Mouse (Mus musculus): ENCODE measurements around the gene Klf9. TPM values are rescaled to one million over a fixed set of nuclear protein-coding genes. Genes with fewer than 3 reads are reported as not detected.

Gene Klf9
- polyA plus RNA-seq, 1 experiment, result 6.3 TPM

DNA sequence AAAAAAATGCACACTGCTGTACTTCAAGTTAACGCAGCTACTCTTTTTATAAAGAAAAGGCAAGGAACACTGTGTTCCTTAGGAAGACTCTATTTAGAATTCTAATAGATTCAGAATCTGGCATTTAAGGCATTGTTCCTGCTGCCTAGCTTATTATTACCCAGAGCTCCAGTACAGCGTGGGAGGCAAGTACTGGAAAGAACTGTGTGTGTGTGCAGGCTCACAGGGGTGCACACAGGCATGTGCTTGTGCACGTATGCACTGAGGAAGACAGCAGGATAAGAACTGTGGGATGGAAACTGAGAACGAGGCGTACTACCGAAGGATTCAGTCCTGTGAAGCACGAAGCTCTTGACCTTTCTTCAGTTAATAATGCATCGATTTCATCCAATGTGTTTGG lies 73.3 kb downstream of the Klf9 start:
- WGBS, result 96% methylated on average over 8 of the region's 8 CpGs

More for the DNA sequence above, 73.3 kb downstream of the Klf9 start:
- Histone ChIP-seq H3K4me1 (ENCODE audit: control insufficient read depth, insufficient read depth, insufficient read length) (no peaks in the 10 kb centered on the region), H3K36me3 (ENCODE audit: control insufficient read depth, insufficient read depth, low read length) (peaks cover 13% of the 10 kb centered on the region), H3K27ac (ENCODE audit: insufficient read depth, low read length) (no peak overlapping the region), H3K27me3 (ENCODE audit: control insufficient read depth, insufficient read depth, low read length) (no peaks in the 10 kb centered on the region), H3K4me3 (ENCODE audit: extremely low read depth, insufficient read depth, insufficient read length) (no peak overlapping the region)
- DNase-seq (ENCODE audit: low read depth in 1 of 2, low spot score in 2 of 2), result no peak
- TF ChIP-seq CTCF (IDR thresholded peaks at IDR 0.05; ENCODE audit: extremely low read depth, insufficient read depth, insufficient read length, insufficient replicate concordance) (no peak), POLR2A (IDR thresholded peaks at IDR 0.05; ENCODE audit: low read depth, low read length) (no peak)

Other genes with a start within 250 kb of the Klf9 start
- 2.7 and 3.0 TPM in 2 replicates for gene Smc5, start 132.7 kb downstream of the Klf9 start, polyA plus RNA-seq (2012; rRNA removed)

Measured in spleen, adult 2 months (tissue).